Mouse (Mus musculus): ENCODE measurements around the gene Ndufa10. TPM values are rescaled to one million over a fixed set of nuclear protein-coding genes. Genes with fewer than 3 reads are reported as not detected.

The Ndufa10 gene
- polyA plus RNA-seq, 1 experiment from 2014 or later = 268 TPM

GRCm38 (mm10) chr1:92441453-92442063 lies 32.1 kb downstream of the Ndufa10 start:
- WGBS = 70% methylated on average over 6 of the region's 6 CpGs
- Histone ChIP-seq H3K27me3 (ENCODE audit: insufficient read depth, low read length) (no peaks in the 10 kb centered on the region), H3K4me1 (ENCODE audit: insufficient read depth) (peaks cover 10% of the 10 kb centered on the region), H3K4me3 (ENCODE audit: low read depth, low read length) (no peak overlapping the region), H3K9me3 (ENCODE audit: low read depth, low read length) (no peaks in the 10 kb centered on the region), H3K4me2 (no peak overlapping the region), H3K9ac (no peak overlapping the region), H3K36me3 (ENCODE audit: insufficient read depth) (peaks cover 77% of the 10 kb centered on the region), H3K27ac (ENCODE audit: low read depth) (no peak overlapping the region)
- no peak for TF ChIP-seq CTCF (IDR thresholded peaks at IDR 0.05; ENCODE audit: low read depth)
- no peak for DNase-seq
- ATAC-seq (ENCODE audit: insufficient read depth) = no peak

GRCm38 (mm10) chr1:92440066-92440750 lies 33.5 kb downstream of the Ndufa10 start:
- Histone ChIP-seq H3K4me2 (no peak overlapping the region), H3K4me1 (ENCODE audit: insufficient read depth) (peaks cover 10% of the 10 kb centered on the region), H3K4me3 (ENCODE audit: low read depth, low read length) (no peak overlapping the region), H3K27me3 (ENCODE audit: insufficient read depth, low read length) (no peaks in the 10 kb centered on the region), H3K36me3 (ENCODE audit: insufficient read depth) (peaks cover 65% of the 10 kb centered on the region), H3K9ac (no peak overlapping the region), H3K27ac (ENCODE audit: low read depth) (no peak overlapping the region), H3K9me3 (ENCODE audit: low read depth, low read length) (no peaks in the 10 kb centered on the region)
- no peak for TF ChIP-seq CTCF (IDR thresholded peaks at IDR 0.05; ENCODE audit: low read depth)
- 84% methylated on average over 9 of the region's 9 CpGs for WGBS
- DNase-seq = no peak
- no peak for ATAC-seq (ENCODE audit: insufficient read depth)

GRCm38 (mm10) chr1:92437678-92438271 lies 35.9 kb downstream of the Ndufa10 start:
- ATAC-seq (ENCODE audit: insufficient read depth) = peak; percentile 79
- peak; percentile 64 for DNase-seq
- no peak overlapping the region; the same call in 1 of the 2 replicates for H3K9ac ChIP-seq
- H3K4me1 ChIP-seq (ENCODE audit: insufficient read depth) = peaks cover 10% of the 10 kb centered on the region
- H3K4me2 ChIP-seq = no peak overlapping the region
- H3K4me3 ChIP-seq (ENCODE audit: low read depth, low read length) = no peak overlapping the region
- H3K9me3 ChIP-seq (ENCODE audit: low read depth, low read length) = no peaks in the 10 kb centered on the region
- TF ChIP-seq CTCF (IDR thresholded peaks at IDR 0.05; ENCODE audit: low read depth) = no peak
- peak overlapping the region; percentile 67; the same call in 1 of the 2 replicates for H3K27ac ChIP-seq (ENCODE audit: low read depth)
- H3K36me3 ChIP-seq (ENCODE audit: insufficient read depth) = peaks cover 43% of the 10 kb centered on the region
- no peaks in the 10 kb centered on the region for H3K27me3 ChIP-seq (ENCODE audit: insufficient read depth, low read length)
- 22% methylated on average over 9 of the region's 9 CpGs for WGBS

- H3K27me3 ChIP-seq (ENCODE audit: insufficient read depth, low read length) = no peaks in the 10 kb centered on the region
- no peak overlapping the region for H3K27ac ChIP-seq (ENCODE audit: low read depth)
- no peak overlapping the region for H3K9ac ChIP-seq
- ATAC-seq (ENCODE audit: insufficient read depth) (no peak), DNase-seq (no peak)
- H3K4me1 ChIP-seq (ENCODE audit: insufficient read depth) = peaks cover 10% of the 10 kb centered on the region
- WGBS = 34% methylated on average over 4 of the region's 4 CpGs
- no peaks in the 10 kb centered on the region for H3K9me3 ChIP-seq (ENCODE audit: low read depth, low read length)
- H3K4me2 ChIP-seq = no peak overlapping the region
- TF ChIP-seq CTCF (IDR thresholded peaks at IDR 0.05; ENCODE audit: low read depth) = no peak
- peaks cover 34% of the 10 kb centered on the region for H3K36me3 ChIP-seq (ENCODE audit: insufficient read depth)
- no peak overlapping the region for H3K4me3 ChIP-seq (ENCODE audit: low read depth, low read length)
Measured at GRCm38 (mm10) chr1:92436831-92437321, 36.8 kb downstream of the Ndufa10 start.

GRCm38 (mm10) chr1:92434986-92435385 lies 38.7 kb downstream of the Ndufa10 start:
- Histone ChIP-seq H3K4me1 (ENCODE audit: insufficient read depth) (peaks cover 10% of the 10 kb centered on the region), H3K27me3 (ENCODE audit: insufficient read depth, low read length) (no peaks in the 10 kb centered on the region), H3K27ac (ENCODE audit: low read depth) (no peak overlapping the region), H3K9ac (no peak overlapping the region), H3K4me2 (no peak overlapping the region), H3K36me3 (ENCODE audit: insufficient read depth) (peaks cover 17% of the 10 kb centered on the region), H3K4me3 (ENCODE audit: low read depth, low read length) (no peak overlapping the region), H3K9me3 (ENCODE audit: low read depth, low read length) (no peaks in the 10 kb centered on the region)
- DNase-seq = no peak
- no peak for TF ChIP-seq CTCF (IDR thresholded peaks at IDR 0.05; ENCODE audit: low read depth)
- 77% methylated on average over 1 of the region's 1 CpGs for WGBS
- ATAC-seq (ENCODE audit: insufficient read depth) = no peak

GRCm38 (mm10) chr1:92432791-92433190 lies 40.9 kb downstream of the Ndufa10 start:
- Histone ChIP-seq H3K4me2 (no peak overlapping the region), H3K27ac (ENCODE audit: low read depth) (no peak overlapping the region), H3K36me3 (ENCODE audit: insufficient read depth) (no peaks in the 10 kb centered on the region), H3K4me1 (ENCODE audit: insufficient read depth) (peaks cover 8% of the 10 kb centered on the region), H3K27me3 (ENCODE audit: insufficient read depth, low read length) (no peaks in the 10 kb centered on the region), H3K4me3 (ENCODE audit: low read depth, low read length) (no peak overlapping the region), H3K9me3 (ENCODE audit: low read depth, low read length) (no peaks in the 10 kb centered on the region), H3K9ac (no peak overlapping the region)
- ATAC-seq (ENCODE audit: insufficient read depth) (no peak), DNase-seq (no peak)
- WGBS = 64% methylated on average over 9 of the region's 9 CpGs
- TF ChIP-seq CTCF (IDR thresholded peaks at IDR 0.05; ENCODE audit: low read depth) = no peak

- peak; percentile 9 for DNase-seq
- Histone ChIP-seq H3K27ac (ENCODE audit: low read depth) (no peak overlapping the region), H3K4me1 (ENCODE audit: insufficient read depth) (peaks cover 1% of the 10 kb centered on the region; the same call in 1 of the 2 replicates), H3K9ac (no peak overlapping the region), H3K36me3 (ENCODE audit: insufficient read depth) (no peaks in the 10 kb centered on the region), H3K27me3 (ENCODE audit: insufficient read depth, low read length) (no peaks in the 10 kb centered on the region), H3K4me2 (no peak overlapping the region), H3K9me3 (ENCODE audit: low read depth, low read length) (no peaks in the 10 kb centered on the region), H3K4me3 (ENCODE audit: low read depth, low read length) (no peak overlapping the region)
- 47% methylated on average over 4 of the region's 4 CpGs for WGBS
- no peak for ATAC-seq (ENCODE audit: insufficient read depth)
- TF ChIP-seq CTCF (IDR thresholded peaks at IDR 0.05; ENCODE audit: low read depth) = no peak
Measured at GRCm38 (mm10) chr1:92432098-92432497, 41.6 kb downstream of the Ndufa10 start.

All from lung, embryonic 14.5 days (tissue).